Mouse (Mus musculus) adrenal gland, postnatal 10 days (tissue): Measurements from ENCODE around the gene Gm7145. TPM values are rescaled to one million over a fixed set of nuclear protein-coding genes. Genes with fewer than 3 reads are reported as not detected.
"Not testable (repeated sequence)": the region's sequence is repeated elsewhere in the genome, so short reads cannot be mapped to it uniquely, and the experiment has no call there.

Experiments used
- DNase-seq: peaks from one replicate; pipeline ENCODE4 v3.0.0; 2021; ENCODE audit warnings: mixed read lengths
- long read RNA-seq, 2 experiments: library from polyadenylated mRNA; stranded (forward); transcript quantifications; one replicate each; pipeline ENCODE4 v2.0.0; 2021
- total RNA-seq, 2 experiments: library from RNA; stranded (reverse); gene quantifications; 2 replicates each; pipeline ENCODE4 v1.2.3; 2021

Gm7145 gene
- total RNA-seq: not detected
- long read RNA-seq, experiment 1: 0 reads
- long read RNA-seq, experiment 2: 0 reads

GRCm38 (mm10) chr1:117965639-117966038 is at the start of gene Gm7145:
TSS of gene Gm7145 (plus strand) at chr1:117965939.
- no peak for DNase-seq

GRCm38 (mm10) chr1:117927715-117928114 is 38.0 kb upstream of the Gm7145 start, which contains the start of gene Gm28168:
TSS of gene Gm28168 (plus strand) at chr1:117928015.
- DNase-seq: not testable (repeated sequence)

- DNase-seq: not testable (repeated sequence)
Measured at GRCm38 (mm10) chr1:118003876-118004275, 38.1 kb downstream of the Gm7145 start.

GRCm38 (mm10) chr1:118012736-118013135 is 47.0 kb downstream of the Gm7145 start:
- peak; percentile 9 for DNase-seq

Other genes starting within 250 kb of the Gm7145 start
- not detected for gene B020011L13Rik, start 184.8 kb upstream of the Gm7145 start, total RNA-seq
- gene Gm28360, start 135.9 kb upstream of the Gm7145 start, total RNA-seq: not detected
- gene Gm28168, start 37.9 kb upstream of the Gm7145 start, total RNA-seq: not detected
- gene Gm29106, start 210.6 kb downstream of the Gm7145 start, total RNA-seq: not detected